Mouse (Mus musculus) right cerebral cortex, postnatal 36 days (tissue): Measurements from ENCODE around the gene Med10.

Experiments used
- DNase-seq, 2 experiments: peaks; one replicate each; pipeline ENCODE4 v3.0.0; 2022; ENCODE audit warnings: low spot score in 2 of 2, mixed read lengths in 1 of 2

Med10 gene

DNA sequence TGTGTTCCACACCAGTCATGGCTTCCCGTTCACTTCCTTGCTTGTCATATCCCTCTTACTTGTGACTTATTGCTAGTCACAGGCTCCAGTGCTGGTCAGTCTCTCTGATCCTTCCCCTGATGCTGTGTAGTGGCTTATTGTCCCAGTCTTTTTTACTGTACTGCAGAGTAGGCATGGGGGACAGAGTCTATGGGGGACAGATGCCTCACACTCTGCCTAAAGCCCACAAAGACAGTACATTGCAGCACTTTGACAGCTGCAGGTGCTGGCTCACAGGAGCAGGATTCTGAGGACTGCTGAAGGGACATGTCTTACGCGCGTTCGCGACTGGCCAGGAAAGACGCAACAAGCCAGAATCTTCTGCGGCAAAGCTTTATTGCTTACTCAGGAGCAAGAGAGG is 28.4 kb downstream of the Med10 start:
- DNase-seq: no peak

- DNase-seq: no peak
Measured at GRCm38 (mm10) chr13:69832578-69832977, 30.4 kb downstream of the Med10 start.

- no peak for DNase-seq
Measured at GRCm38 (mm10) chr13:69833416-69833815, 31.2 kb downstream of the Med10 start.

DNA sequence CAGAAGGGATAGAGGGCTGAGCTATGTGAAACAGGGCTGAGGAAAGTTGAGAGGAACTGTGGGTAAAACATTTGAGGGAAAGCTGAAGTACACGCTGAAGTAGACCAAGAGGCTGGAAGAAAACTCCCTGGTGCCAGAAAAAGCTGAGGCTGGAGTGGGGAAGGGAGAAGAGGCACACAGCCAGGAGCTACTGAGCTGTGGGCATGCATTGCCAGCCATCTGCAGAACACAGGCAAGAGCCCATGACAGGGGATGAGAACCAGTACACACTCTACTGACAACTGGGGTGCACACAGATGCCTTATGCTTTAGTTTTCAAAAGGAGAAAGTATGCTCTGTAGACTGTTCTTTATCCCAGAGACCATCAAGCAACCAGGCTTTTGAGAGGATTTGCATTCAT is 43.4 kb downstream of the Med10 start:
- DNase-seq: peak; percentile 25 to 54

- no peak for DNase-seq
Measured at GRCm38 (mm10) chr13:69849579-69849978, 47.4 kb downstream of the Med10 start.

- DNase-seq: no peak
Measured at GRCm38 (mm10) chr13:69852313-69852712, 50.1 kb downstream of the Med10 start.

- no peak for DNase-seq
Measured at GRCm38 (mm10) chr13:69853425-69854043, 51.3 kb downstream of the Med10 start.

GRCm38 (mm10) chr13:69855941-69856340 is 53.7 kb downstream of the Med10 start:
- no peak for DNase-seq

- DNase-seq: no peak
Measured at GRCm38 (mm10) chr13:69862276-69862675, 60.1 kb downstream of the Med10 start.

DNA sequence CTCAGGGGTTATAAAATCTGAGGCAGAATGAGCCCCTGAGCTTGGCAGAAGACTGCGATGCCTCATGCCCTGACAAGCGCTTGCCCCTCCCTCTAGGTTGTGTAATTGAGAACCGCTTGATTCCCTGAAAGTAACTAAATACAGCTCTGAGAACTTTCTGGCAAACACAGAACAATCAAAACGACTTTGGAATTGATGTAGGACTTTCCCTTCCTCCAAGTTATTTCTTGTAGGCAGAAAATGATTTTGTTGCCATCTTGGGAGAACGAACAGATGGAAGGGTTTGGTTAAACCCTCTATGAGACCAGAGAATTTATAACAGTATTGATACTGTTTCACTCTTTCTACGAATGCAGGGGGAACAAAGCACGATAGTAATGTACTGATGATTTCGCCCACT is 62.7 kb downstream of the Med10 start:
- DNase-seq: no peak
